Mouse (Mus musculus) kidney, embryonic 14.5 days (tissue): ENCODE results near the gene Tk1. TPM values are rescaled to one million over a fixed set of nuclear protein-coding genes. Genes with fewer than 3 reads are reported as not detected.
A peak's percentile ranks its signal among the peaks of the same experiment; 100 is the strongest.

ENCODE experiments used
- ATAC-seq: fragments of 200-750 bp; cut with Nextera tagmentation; 2 replicates; pipeline ENCODE4 v1.8.0; 2017; ENCODE audit warnings: moderate number of reproducible peaks, mild to moderate bottlenecking, moderate TSS enrichment, moderate library complexity; ENCODE audit not compliant: low FRiP score, low TSS enrichment
- H3K27ac ChIP-seq: fragments of 300-500 bp; sonication (generic); 2 replicates; pipeline ENCODE4 v1.5.1; 2014; ENCODE audit warnings: low read depth, mild to moderate bottlenecking, low read length, moderate library complexity, mixed read lengths
- H3K27me3 ChIP-seq: fragments of 300-500 bp; sonication (generic); 2 replicates; pipeline ENCODE4 v1.6.1; 2014; ENCODE audit warnings: mild to moderate bottlenecking, low read length; ENCODE audit not compliant: control insufficient read depth, insufficient read depth
- H3K36me3 ChIP-seq: fragments of 300-500 bp; sonication (generic); 2 replicates; pipeline ENCODE4 v1.6.1; 2014; ENCODE audit warnings: low read length, mixed read lengths; ENCODE audit not compliant: control insufficient read depth, insufficient read depth
- H3K4me1 ChIP-seq: fragments of 300-500 bp; sonication (generic); 2 replicates; pipeline ENCODE4 v1.6.1; 2014; ENCODE audit warnings: low read length, mixed read lengths; ENCODE audit not compliant: control insufficient read depth, insufficient read depth
- H3K4me2 ChIP-seq: fragments of 300-500 bp; sonication (generic); replicated peaks from 2 replicates; pipeline ENCODE4 v1.6.1; 2014; ENCODE audit warnings: low read depth, mild to moderate bottlenecking, low read length
- H3K4me3 ChIP-seq: fragments of 300-500 bp; sonication (generic); 2 replicates; pipeline ENCODE4 v1.5.1; 2014; ENCODE audit warnings: mild to moderate bottlenecking, low read length
- H3K9ac ChIP-seq: fragments of 300-500 bp; sonication (generic); 2 replicates; pipeline ENCODE4 v1.6.1; 2014; ENCODE audit warnings: low read depth, mild to moderate bottlenecking, low read length, moderate library complexity
- H3K9me3 ChIP-seq: fragments of 300-500 bp; sonication (generic); 2 replicates; pipeline ENCODE4 v1.6.1; 2016; ENCODE audit warnings: low read length; ENCODE audit not compliant: control insufficient read depth
- WGBS: fragments of 180-500 bp; shearing (Covaris S2); extraction: QIAGEN DNeasy Blood & Tissue Kit; methylation state at CpG from one replicate; pipeline ENCODE4 v1.1.7; 2014; 5-methylcytosine and 5-hydroxymethylcytosine counted together
- polyA plus RNA-seq: library from polyadenylated mRNA; unstranded; fragments of >200 nt; fragmentation: Nextera tagmentation; extraction: Ambion mirVana; gene quantifications from 2 replicates; pipeline ENCODE4 v1.2.1, GENCODE M21; 2014

Tk1 gene
- polyA plus RNA-seq, 1 experiment from 2014 or later, result 129 TPM

DNA sequence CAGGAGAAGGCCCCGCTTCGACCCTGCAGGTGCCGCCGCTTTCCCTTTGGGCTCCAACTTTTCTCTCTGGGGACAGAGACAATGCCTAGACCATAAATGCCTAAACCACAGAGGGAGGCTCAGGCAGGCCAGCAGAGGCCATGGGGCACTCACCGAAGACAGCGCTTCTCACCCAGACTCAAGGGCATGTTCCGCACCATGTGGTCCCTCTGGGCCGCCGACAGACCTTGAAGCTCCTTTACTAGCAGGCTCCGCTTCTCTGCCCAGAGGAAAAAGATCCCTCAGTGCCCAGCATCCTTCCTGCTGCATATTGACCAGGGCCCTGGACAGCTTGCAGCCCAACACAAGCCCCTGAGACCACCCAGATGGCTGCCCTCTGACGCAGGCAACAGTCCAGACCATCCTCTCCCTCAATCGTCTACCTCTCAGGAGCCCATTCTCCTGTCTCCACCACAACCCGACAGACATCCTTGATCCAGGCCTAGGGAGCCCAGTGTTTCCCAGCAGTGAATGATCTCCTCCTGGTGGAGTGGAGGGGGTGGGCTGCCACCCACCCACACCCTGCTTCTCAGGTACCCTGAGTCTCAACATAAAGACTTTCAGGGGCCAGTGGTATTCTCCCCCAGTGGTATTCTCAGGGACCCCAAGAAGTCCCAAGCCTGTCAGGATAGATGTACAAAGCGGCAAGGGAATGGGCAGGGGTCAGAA, 49.7 kb downstream of the Tk1 start:
- H3K9ac ChIP-seq, result no peak overlapping the region
- H3K4me3 ChIP-seq, result no peak overlapping the region
- no peaks in the 10 kb centered on the region for H3K27me3 ChIP-seq
- H3K27ac ChIP-seq, result no peak overlapping the region
- H3K4me2 ChIP-seq, result no peak overlapping the region
- H3K36me3 ChIP-seq, result peaks cover 36% of the 10 kb centered on the region
- 91% methylated on average over 14 of the region's 14 CpGs for WGBS
- H3K9me3 ChIP-seq, result no peaks in the 10 kb centered on the region
- peaks cover 28% of the 10 kb centered on the region for H3K4me1 ChIP-seq
- no peak for ATAC-seq

GRCm38 (mm10) chr11:117775540-117775939, 50.4 kb downstream of the Tk1 start:
- no peaks in the 10 kb centered on the region for H3K9me3 ChIP-seq
- WGBS, result 91% methylated on average over 13 of the region's 13 CpGs
- peaks cover 37% of the 10 kb centered on the region for H3K36me3 ChIP-seq
- ATAC-seq, result no peak
- peaks cover 22% of the 10 kb centered on the region for H3K4me1 ChIP-seq
- H3K27me3 ChIP-seq, result no peaks in the 10 kb centered on the region
- no peak overlapping the region for H3K4me3 ChIP-seq
- no peak overlapping the region for H3K4me2 ChIP-seq
- no peak overlapping the region for H3K27ac ChIP-seq
- H3K9ac ChIP-seq, result no peak overlapping the region

GRCm38 (mm10) chr11:117774925-117775324, 51.0 kb downstream of the Tk1 start:
- no peaks in the 10 kb centered on the region for H3K27me3 ChIP-seq
- no peak overlapping the region for H3K9ac ChIP-seq
- WGBS, result 93% methylated on average over 10 of the region's 10 CpGs
- H3K4me1 ChIP-seq, result peaks cover 16% of the 10 kb centered on the region
- no peak overlapping the region for H3K4me3 ChIP-seq
- no peak overlapping the region for H3K27ac ChIP-seq
- no peak for ATAC-seq
- no peak overlapping the region for H3K4me2 ChIP-seq
- H3K36me3 ChIP-seq, result peaks cover 39% of the 10 kb centered on the region
- H3K9me3 ChIP-seq, result no peaks in the 10 kb centered on the region

GRCm38 (mm10) chr11:117772352-117772751, 53.5 kb downstream of the Tk1 start:
- no peak overlapping the region for H3K4me2 ChIP-seq
- H3K27me3 ChIP-seq, result no peaks in the 10 kb centered on the region
- WGBS, result 98% methylated on average over 7 of the region's 7 CpGs
- H3K4me1 ChIP-seq, result no peaks in the 10 kb centered on the region
- H3K9ac ChIP-seq, result no peak overlapping the region
- no peaks in the 10 kb centered on the region for H3K9me3 ChIP-seq
- peaks cover 37% of the 10 kb centered on the region for H3K36me3 ChIP-seq
- no peak overlapping the region for H3K27ac ChIP-seq
- H3K4me3 ChIP-seq, result no peak overlapping the region
- ATAC-seq, result no peak

GRCm38 (mm10) chr11:117770407-117770806, 55.5 kb downstream of the Tk1 start:
- WGBS, result 76% methylated on average over 10 of the region's 10 CpGs
- H3K27me3 ChIP-seq, result no peaks in the 10 kb centered on the region
- H3K4me2 ChIP-seq, result no peak overlapping the region
- H3K36me3 ChIP-seq, result peaks cover 33% of the 10 kb centered on the region
- ATAC-seq, result no peak
- no peak overlapping the region for H3K4me3 ChIP-seq
- H3K9me3 ChIP-seq, result no peaks in the 10 kb centered on the region
- H3K9ac ChIP-seq, result no peak overlapping the region
- H3K4me1 ChIP-seq, result no peaks in the 10 kb centered on the region
- H3K27ac ChIP-seq, result no peak overlapping the region

DNA sequence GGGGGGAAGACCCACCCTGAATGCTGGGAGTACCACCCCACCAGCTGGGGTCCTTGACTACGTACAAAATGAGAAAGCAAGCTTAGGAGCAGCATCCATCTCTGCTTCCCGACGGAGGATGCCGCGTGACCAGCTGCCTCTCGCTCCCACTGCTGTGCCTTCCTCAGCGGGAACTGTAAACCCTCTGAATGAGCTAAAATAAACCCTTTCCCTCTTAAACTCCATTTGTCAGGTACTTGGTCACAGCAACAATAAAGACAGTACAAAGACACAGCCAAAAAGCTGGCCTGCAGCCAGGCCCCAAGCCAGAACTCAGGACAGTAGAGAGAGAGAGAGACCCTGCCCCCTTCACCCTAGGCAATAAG, 56.2 kb downstream of the Tk1 start:
- Histone ChIP-seq H3K9me3 (no peaks in the 10 kb centered on the region), H3K36me3 (peaks cover 35% of the 10 kb centered on the region), H3K4me3 (no peak overlapping the region), H3K4me1 (no peaks in the 10 kb centered on the region), H3K9ac (no peak overlapping the region), H3K4me2 (no peak overlapping the region), H3K27me3 (no peaks in the 10 kb centered on the region), H3K27ac (0 out of 2 replicates have a peak overlapping the region, but pooled peaks have one; percentile 42)
- WGBS, result 89% methylated on average over 7 of the region's 7 CpGs
- ATAC-seq, result no peak

DNA sequence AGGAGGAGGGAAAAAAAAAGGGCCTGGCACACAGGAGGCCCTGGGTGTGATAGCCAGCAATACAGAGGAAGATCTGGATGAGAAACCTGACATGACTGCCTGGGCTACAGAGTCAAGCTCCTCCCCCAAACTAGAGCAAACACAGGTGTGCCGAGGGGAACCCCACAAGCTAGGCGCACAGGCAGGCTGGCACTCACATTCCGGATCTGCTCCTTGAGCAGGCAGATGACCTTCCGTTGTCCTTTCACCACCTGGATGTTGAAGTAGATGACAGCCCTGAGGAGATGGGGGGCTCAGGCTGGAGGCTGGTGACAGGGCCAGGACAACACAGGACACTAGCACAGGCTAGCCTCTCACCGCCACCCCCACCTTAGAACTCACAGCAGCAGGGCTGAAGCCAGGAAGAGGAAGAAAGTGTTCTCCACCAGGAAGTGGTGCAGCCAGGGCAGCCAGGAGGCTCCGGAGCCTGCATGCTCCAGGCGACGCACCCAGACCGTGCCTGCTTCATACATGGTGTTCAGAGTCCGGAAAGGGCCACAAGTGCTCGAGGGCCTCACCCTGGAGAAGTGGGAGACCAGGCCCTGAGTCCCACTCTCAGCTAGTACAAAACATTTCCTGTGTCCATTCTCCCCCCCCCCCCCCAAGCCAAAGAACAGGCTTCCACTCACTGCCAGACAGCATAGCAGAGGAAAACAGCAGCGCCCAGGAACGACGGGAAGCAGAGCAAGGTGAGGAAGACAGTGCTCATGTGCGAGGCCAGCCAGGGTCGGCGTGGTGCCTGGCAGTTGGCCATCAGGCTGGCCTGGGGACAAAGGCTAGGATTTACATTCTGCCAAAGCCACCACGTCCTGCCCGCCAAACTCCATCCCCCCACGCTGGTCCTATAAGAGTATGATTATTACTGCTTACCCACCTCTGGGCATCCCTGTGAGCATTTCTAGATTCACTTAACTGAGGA, 56.9 kb downstream of the Tk1 start:
- H3K9me3 ChIP-seq, result no peaks in the 10 kb centered on the region
- no peak for ATAC-seq
- H3K4me2 ChIP-seq, result no peak overlapping the region
- no peak overlapping the region for H3K4me3 ChIP-seq
- no peak overlapping the region for H3K9ac ChIP-seq
- WGBS, result 85% methylated on average over 20 of the region's 20 CpGs
- peaks cover 39% of the 10 kb centered on the region for H3K36me3 ChIP-seq
- no peaks in the 10 kb centered on the region for H3K27me3 ChIP-seq
- H3K4me1 ChIP-seq, result no peaks in the 10 kb centered on the region
- no peak overlapping the region for H3K27ac ChIP-seq

GRCm38 (mm10) chr11:117766275-117766674, 59.6 kb downstream of the Tk1 start:
- WGBS, result 87% methylated on average over 3 of the region's 3 CpGs
- H3K36me3 ChIP-seq, result peaks cover 26% of the 10 kb centered on the region

More at GRCm38 (mm10) chr11:117766275-117766674, 59.6 kb downstream of the Tk1 start:
- Histone ChIP-seq H3K27ac (no peak overlapping the region), H3K27me3 (no peaks in the 10 kb centered on the region), H3K4me1 (no peaks in the 10 kb centered on the region), H3K9ac (no peak overlapping the region), H3K4me3 (no peak overlapping the region), H3K4me2 (no peak overlapping the region), H3K9me3 (no peaks in the 10 kb centered on the region)
- no peak for ATAC-seq
